Mouse (Mus musculus): ENCODE measurements around the gene Foxc2. TPM values are rescaled to one million over a fixed set of nuclear protein-coding genes. Genes with fewer than 3 reads are reported as not detected.
A peak's percentile ranks its signal among the peaks of the same experiment; 100 is the strongest.

The Foxc2 gene
- total RNA-seq, 2 experiments from 2014 or later = not detected

GRCm38 (mm10) chr8:121117186-121117651 is 1.2 kb downstream of the Foxc2 start:
- ATAC-seq (replicated peaks; ENCODE audit: low FRiP score, low TSS enrichment, poor library complexity, severe bottlenecking) = no peak

GRCm38 (mm10) chr8:121117906-121118305 is 1.9 kb downstream of the Foxc2 start:
- no peak for ATAC-seq (replicated peaks; ENCODE audit: low FRiP score, low TSS enrichment, poor library complexity, severe bottlenecking)

- no peak for ATAC-seq (replicated peaks; ENCODE audit: low FRiP score, low TSS enrichment, poor library complexity, severe bottlenecking)
Observed at GRCm38 (mm10) chr8:121118634-121119420, 2.9 kb downstream of the Foxc2 start.

- no peak for ATAC-seq (replicated peaks; ENCODE audit: low FRiP score, low TSS enrichment, poor library complexity, severe bottlenecking)
Observed at GRCm38 (mm10) chr8:121119635-121120455, 3.9 kb downstream of the Foxc2 start.

DNA sequence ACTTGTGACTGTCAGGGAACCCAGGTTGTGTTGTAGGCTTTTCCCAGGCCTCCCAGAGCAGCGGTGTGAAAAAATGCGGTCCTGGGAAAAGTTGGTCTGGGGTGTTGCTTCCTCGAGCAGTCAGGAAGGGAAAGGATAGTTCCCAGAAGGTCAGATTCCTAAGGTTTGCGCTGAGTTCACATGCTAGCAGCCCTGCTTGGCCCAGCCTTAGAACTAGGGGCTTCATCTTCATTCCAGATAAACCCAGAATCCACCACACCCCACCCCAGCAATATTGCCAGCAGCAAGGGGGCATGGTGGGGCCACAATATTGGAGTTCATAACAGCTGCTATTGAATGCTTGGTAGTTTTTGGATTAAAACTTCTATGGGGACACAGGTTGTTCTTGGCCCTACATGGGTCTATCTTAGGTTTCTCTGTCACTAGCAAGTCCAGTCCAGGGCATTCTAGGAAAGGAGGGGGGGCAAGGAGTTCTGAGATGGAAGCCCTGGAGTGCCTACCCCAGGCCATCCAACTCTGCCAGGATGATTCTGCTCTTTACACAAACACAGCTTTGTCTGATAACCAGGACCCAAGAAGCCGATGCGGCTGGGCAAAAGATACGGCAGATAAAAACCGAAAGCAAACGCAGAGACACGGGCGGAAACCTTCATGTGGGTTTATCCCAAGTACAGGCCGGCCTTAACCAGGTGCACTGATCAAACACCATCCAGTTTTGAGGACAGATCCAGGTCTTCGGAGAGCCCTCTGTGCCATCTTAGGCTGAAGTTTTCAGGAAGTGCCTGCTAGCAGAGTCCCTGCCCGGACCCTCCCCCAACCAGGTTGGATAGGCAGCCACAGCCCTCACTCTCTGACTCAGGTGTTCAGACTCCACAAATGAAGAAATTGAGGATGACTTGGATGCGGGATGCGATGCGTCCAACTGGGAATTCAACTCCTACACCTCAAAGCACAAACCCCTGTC is 4.8 kb downstream of the Foxc2 start:
- ATAC-seq (replicated peaks; ENCODE audit: low FRiP score, low TSS enrichment, poor library complexity, severe bottlenecking) = no peak

- no peak for ATAC-seq (replicated peaks; ENCODE audit: low FRiP score, low TSS enrichment, poor library complexity, severe bottlenecking)
Observed at GRCm38 (mm10) chr8:121121704-121122103, 5.7 kb downstream of the Foxc2 start.

DNA sequence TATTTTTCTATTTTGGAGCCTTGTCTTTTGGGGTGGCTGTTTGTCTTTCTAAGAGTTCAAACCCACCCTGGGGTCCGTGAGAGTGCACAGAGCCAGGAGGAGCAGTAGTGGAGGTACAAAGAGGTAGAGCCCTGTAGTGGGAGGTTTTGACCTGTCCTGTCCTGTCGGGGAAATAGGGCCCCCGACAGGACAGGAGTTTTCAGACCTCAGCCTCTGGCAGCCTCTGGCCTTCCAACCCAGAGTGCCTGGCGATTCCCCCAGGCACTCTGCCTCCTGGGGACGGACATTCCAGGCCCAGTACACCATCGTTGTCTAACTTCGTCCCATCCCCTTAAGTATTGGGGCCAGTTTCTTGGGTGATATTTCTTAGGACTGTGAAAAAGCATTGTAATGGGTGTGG is 6.4 kb downstream of the Foxc2 start:
- ATAC-seq (replicated peaks; ENCODE audit: low FRiP score, low TSS enrichment, poor library complexity, severe bottlenecking) = no peak

- ATAC-seq (replicated peaks; ENCODE audit: low FRiP score, low TSS enrichment, poor library complexity, severe bottlenecking) = no peak
Observed at GRCm38 (mm10) chr8:121123113-121123512, 7.1 kb downstream of the Foxc2 start.

- ATAC-seq (replicated peaks; ENCODE audit: low FRiP score, low TSS enrichment, poor library complexity, severe bottlenecking) = no peak
Observed at GRCm38 (mm10) chr8:121124547-121125239, 8.7 kb downstream of the Foxc2 start.

GRCm38 (mm10) chr8:121125311-121125876 is 9.4 kb downstream of the Foxc2 start:
- ATAC-seq (replicated peaks; ENCODE audit: low FRiP score, low TSS enrichment, poor library complexity, severe bottlenecking) = peak; percentile 33

DNA sequence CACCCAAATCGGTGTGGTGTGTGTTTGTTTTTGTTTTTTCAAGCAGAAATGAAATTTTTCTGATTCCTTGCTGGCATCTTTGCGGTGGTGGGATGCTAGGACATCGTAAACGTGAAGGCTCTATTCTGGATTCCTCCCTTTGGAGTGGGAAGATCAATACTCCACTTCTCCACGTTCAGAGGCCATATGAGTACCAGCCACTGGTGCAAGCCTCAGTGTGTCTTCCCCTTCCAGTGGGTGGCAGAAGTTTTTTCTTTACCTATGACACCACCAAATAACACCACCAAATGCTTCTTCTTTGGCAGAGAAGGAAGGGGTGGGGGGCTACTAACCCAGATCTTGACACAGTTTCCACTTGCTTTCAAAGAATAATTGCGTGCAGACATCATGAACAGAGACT is 10.2 kb downstream of the Foxc2 start:
- no peak for ATAC-seq (replicated peaks; ENCODE audit: low FRiP score, low TSS enrichment, poor library complexity, severe bottlenecking)

- no peak for ATAC-seq (replicated peaks; ENCODE audit: low FRiP score, low TSS enrichment, poor library complexity, severe bottlenecking)
Observed at GRCm38 (mm10) chr8:121126694-121127093, 10.7 kb downstream of the Foxc2 start.

GRCm38 (mm10) chr8:121127291-121127701 is 11.3 kb downstream of the Foxc2 start:
- no peak for ATAC-seq (replicated peaks; ENCODE audit: low FRiP score, low TSS enrichment, poor library complexity, severe bottlenecking)

DNA sequence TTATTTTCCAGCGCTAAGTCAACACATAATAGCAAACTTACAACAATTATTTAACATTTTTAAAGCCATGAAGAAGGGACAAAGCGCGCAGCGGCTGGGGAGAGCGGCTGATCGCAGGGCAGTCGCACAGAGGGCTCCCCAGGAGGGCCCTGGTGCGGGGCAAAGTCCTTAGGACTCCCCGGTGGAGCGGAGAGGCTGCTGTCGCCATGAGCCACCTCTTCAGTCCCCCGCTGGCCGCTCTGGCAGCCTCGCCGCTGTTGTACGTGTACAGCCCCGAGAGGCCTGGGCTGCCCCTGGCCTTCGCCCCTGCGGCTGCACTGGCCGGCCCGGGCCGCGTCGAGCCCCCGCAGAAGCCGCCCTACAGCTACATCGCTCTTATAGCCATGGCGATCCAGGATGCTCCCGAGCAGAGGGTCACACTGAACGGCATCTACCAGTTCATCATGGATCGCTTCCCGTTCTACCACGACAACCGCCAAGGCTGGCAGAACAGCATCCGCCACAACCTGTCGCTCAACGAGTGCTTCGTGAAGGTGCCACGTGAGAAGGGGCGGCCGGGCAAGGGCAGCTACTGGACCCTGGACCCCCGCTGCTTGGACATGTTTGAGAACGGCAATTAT is 11.9 kb downstream of the Foxc2 start, which contains the start of gene Foxl1:
Foxl1 (plus strand) TSS at position 185 of the 620 bp plus-strand sequence.
- no peak for ATAC-seq (replicated peaks; ENCODE audit: low FRiP score, low TSS enrichment, poor library complexity, severe bottlenecking)

DNA sequence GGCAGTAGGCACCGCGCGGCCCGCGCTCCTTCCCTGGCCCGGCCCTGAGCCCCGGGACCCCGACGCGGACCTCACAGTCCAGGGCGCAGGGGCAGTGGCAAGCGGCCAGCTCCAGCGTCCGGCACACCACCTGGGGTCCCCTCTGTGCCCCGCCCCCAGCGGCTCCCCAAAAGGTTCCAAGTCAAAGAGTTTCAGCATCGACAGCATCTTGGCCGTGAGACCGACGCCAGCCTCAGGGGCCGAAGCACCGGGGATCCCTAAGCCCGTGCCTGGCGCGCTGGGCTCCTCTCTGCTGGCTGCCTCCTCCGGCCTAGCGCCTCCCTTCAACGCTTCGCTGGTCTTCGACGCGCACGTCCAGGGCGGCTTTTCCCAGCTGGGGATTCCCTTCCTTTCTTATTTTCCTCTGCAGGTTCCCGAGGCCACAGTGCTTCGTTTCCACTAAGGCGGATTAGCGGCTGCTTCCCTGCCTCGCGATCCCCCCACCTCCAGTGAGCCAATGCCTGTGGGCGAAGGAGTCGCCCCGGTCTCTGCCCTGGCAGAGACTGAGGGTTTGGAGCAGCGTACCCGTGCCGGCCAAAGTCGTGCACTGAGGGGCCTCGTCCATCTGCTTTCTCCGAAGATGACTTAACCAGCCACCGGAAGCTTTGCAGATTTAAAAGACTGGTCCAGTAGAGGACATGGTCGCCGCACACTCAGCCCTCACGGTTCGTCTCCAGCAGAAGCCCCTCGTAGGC is 12.7 kb downstream of the Foxc2 start:
- no peak for ATAC-seq (replicated peaks; ENCODE audit: low FRiP score, low TSS enrichment, poor library complexity, severe bottlenecking)

DNA sequence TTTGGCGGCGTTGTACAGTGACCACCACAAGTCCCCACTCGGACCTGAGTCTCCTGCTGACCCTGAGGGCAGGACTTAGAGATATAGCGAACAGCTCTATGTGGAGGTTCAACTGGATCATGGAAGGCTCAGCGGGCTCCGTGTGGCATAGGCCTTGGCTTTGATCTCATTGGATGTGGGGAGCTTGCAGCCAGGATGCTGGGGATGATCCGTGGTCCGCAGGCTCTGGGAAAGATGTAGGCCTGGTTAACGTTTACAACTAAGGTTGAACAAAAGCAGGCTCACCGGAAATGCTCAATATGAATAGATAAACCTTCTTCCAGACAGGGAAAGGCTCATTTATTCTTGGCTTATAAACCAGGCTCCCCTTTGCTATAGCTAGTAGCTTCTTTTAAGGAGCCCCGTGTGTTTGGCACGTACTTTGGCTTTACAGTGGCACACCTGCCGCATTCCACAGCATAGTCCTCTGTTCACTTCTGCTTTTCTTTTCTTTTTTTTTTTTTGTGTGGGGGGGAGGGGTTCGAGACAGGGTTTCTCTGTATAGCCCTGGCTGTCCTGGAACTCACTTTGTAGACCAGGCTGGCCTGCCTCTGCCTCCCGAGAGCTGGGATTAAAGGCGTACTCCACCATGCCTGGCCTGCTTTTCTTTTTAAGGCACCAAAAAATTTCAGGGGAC is 13.4 kb downstream of the Foxc2 start:
- no peak for ATAC-seq (replicated peaks; ENCODE audit: low FRiP score, low TSS enrichment, poor library complexity, severe bottlenecking)

DNA sequence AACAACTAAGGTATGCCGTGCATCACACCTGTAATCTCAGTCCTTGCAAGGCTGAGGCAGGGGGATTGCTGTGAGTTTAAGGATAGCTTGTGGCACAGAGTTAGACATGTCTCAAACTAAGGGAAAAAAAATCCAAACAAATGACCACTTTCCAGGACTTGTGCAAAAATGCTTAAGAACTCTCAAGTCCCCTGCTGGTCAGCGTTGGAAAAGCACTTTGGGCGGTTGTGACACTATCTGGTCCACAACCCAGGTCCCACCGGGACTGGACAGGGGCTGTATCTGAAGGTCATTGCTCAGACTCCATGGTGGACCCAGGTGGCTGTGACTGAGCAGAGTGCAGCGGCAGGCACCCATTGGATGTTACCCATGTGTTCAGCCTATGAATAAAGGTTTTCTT is 14.6 kb downstream of the Foxc2 start:
- ATAC-seq (replicated peaks; ENCODE audit: low FRiP score, low TSS enrichment, poor library complexity, severe bottlenecking) = no peak
